25 mouse cellular contexts compared by ENCODE assay signal in genomic region chr14:23929168-23929567, GRCm38 (mm10).
DNase-seq lines count a peak whose midpoint lies in the region; ATAC-seq and TF ChIP-seq lines count a peak whose summit lies in the region.
"Had no signal": no experiment of that assay in that cellular context is flagged by ENCODE, and none has a peak within 500 bp of the region (broad histone marks: within the 10 kb centered on the region; RNA-seq: fewer than 3 reads in every experiment).

No protein-coding gene starts in this region.

- WGBS in intestine, postnatal 0 days = 73% methylated on average over 3 of the region's 3 CpGs
- WGBS in hindbrain, embryonic 12.5 days = 86% methylated on average over 3 of the region's 3 CpGs

- no peak overlapping the region for H3K4me2 ChIP-seq in intestine, postnatal 0 days (replicated peaks; ENCODE audit: low read depth)
- no peak overlapping the region for H3K4me2 ChIP-seq in hindbrain, embryonic 12.5 days (replicated peaks)
- H3K4me2 ChIP-seq: embryonic facial prominence, embryonic 12.5 days; forebrain, embryonic 13.5 days; forebrain, embryonic 15.5 days had no signal

- intact Hi-C loops in gastrocnemius, adult 2 months (cut with DNase I) = no loop called here

- no peak overlapping the region for H3K4me3 ChIP-seq in gastrocnemius, adult 2 months
- H3K4me3 ChIP-seq in cortical plate, adult 2 months (ENCODE audit: insufficient read depth, low read length) = no peak overlapping the region
- no peak overlapping the region for H3K4me3 ChIP-seq in intestine, postnatal 0 days (ENCODE audit: low read depth, low read length)
- no peak overlapping the region for H3K4me3 ChIP-seq in hindbrain, embryonic 12.5 days
- H3K4me3 ChIP-seq: embryonic facial prominence, embryonic 10.5 days; embryonic facial prominence, embryonic 12.5 days; forebrain, embryonic 13.5 days; forebrain, embryonic 15.5 days had no signal

- no peak for DNase-seq in gastrocnemius, adult 2 months
- no peak for DNase-seq in gastrocnemius, postnatal 25 days
- DNase-seq in brain, adult 2 months (ENCODE audit: low read depth, low spot score) = peak; percentile 61
- DNase-seq: adrenal gland, adult 8-10 months; adrenal gland, postnatal 14 days; adrenal gland, postnatal 36 days; cerebellum, adult 11 months; cerebellum, adult 18-20 months; cerebellum, adult 8-10 months; cerebellum, adult 9-11 months; cerebellum, postnatal 14 days; cerebellum, postnatal 36 days; forebrain, postnatal 0 days had no signal

- H3K27me3 ChIP-seq in intestine, postnatal 0 days (replicated peaks; ENCODE audit: control insufficient read depth, insufficient read depth, low read length) = no peaks in the 10 kb centered on the region
- H3K27me3 ChIP-seq in hindbrain, embryonic 12.5 days = no peaks in the 10 kb centered on the region
- H3K27me3 ChIP-seq: CH12.LX; embryonic facial prominence, embryonic 12.5 days; forebrain, embryonic 13.5 days; forebrain, embryonic 15.5 days had no signal

- no peak overlapping the region for H3K9ac ChIP-seq in intestine, postnatal 0 days (ENCODE audit: low read depth, low read length)
- H3K9ac ChIP-seq in hindbrain, embryonic 12.5 days = no peak overlapping the region
- H3K9ac ChIP-seq: embryonic facial prominence, embryonic 12.5 days; forebrain, embryonic 13.5 days; forebrain, embryonic 15.5 days; forebrain, postnatal 0 days had no signal

- no peak for TF ChIP-seq CTCF in gastrocnemius, adult 2 months (IDR thresholded peaks at IDR 0.05)
- TF ChIP-seq CTCF in cortical plate, adult 2 months (IDR thresholded peaks at IDR 0.05; ENCODE audit: extremely low read depth, insufficient read depth, low read length) = no peak
- no peak for TF ChIP-seq CTCF in intestine, postnatal 0 days (IDR thresholded peaks at IDR 0.05; ENCODE audit: low read depth)

- peak overlapping the region; percentile 12; the same call in 1 of the 2 replicates for H3K27ac ChIP-seq in gastrocnemius, adult 2 months
- H3K27ac ChIP-seq in cortical plate, adult 2 months (ENCODE audit: insufficient read depth, low read length) = 0 out of 2 replicates have a peak overlapping the region, but pooled peaks have one; percentile 58
- no peak overlapping the region for H3K27ac ChIP-seq in intestine, postnatal 0 days (ENCODE audit: low read depth, low read length)
- no peak overlapping the region for H3K27ac ChIP-seq in hindbrain, embryonic 12.5 days
- H3K27ac ChIP-seq: embryonic facial prominence, embryonic 10.5 days; embryonic facial prominence, embryonic 12.5 days; forebrain, embryonic 13.5 days; forebrain, embryonic 15.5 days had no signal

- TF ChIP-seq POLR2A in cortical plate, adult 2 months (IDR thresholded peaks at IDR 0.05; ENCODE audit: extremely low read depth, insufficient read depth, low read length) = no peak

- peaks cover 7% of the 10 kb centered on the region for H3K4me1 ChIP-seq in cortical plate, adult 2 months (ENCODE audit: control insufficient read depth, insufficient read depth, low read length)
- H3K4me1 ChIP-seq in intestine, postnatal 0 days (replicated peaks; ENCODE audit: control insufficient read depth, insufficient read depth, low read length) = no peaks in the 10 kb centered on the region
- H3K4me1 ChIP-seq in hindbrain, embryonic 12.5 days = no peaks in the 10 kb centered on the region
- H3K4me1 ChIP-seq: forebrain, embryonic 13.5 days; forebrain, embryonic 15.5 days had no signal

- H3K9me3 ChIP-seq in intestine, postnatal 0 days (ENCODE audit: control insufficient read depth) = no peaks in the 10 kb centered on the region
- H3K9me3 ChIP-seq in hindbrain, embryonic 12.5 days (replicated peaks) = no peaks in the 10 kb centered on the region
- H3K9me3 ChIP-seq: embryonic facial prominence, embryonic 10.5 days; embryonic facial prominence, embryonic 12.5 days; forebrain, embryonic 13.5 days; forebrain, embryonic 15.5 days; G1E had no signal

- H3K36me3 ChIP-seq in intestine, postnatal 0 days (ENCODE audit: control insufficient read depth, insufficient read depth) = no peaks in the 10 kb centered on the region
- H3K36me3 ChIP-seq in hindbrain, embryonic 12.5 days = no peaks in the 10 kb centered on the region
- H3K36me3 ChIP-seq: embryonic facial prominence, embryonic 10.5 days; embryonic facial prominence, embryonic 12.5 days; forebrain, embryonic 15.5 days; G1E had no signal

- no peak for ATAC-seq in intestine, postnatal 0 days
- ATAC-seq in hindbrain, embryonic 12.5 days (ENCODE audit: low FRiP score) = no peak
- ATAC-seq: activated CD4-positive, CD25-positive, alpha-beta regulatory T cell, adult 4 months; CD4-positive, CD25-positive, alpha-beta regulatory T cell, adult 4 months; forebrain, embryonic 13.5 days; forebrain, embryonic 15.5 days; forebrain, postnatal 0 days; Patski had no signal

Comparison
In these comparisons a context has a peak if more than half of its experiments do, and no peak if none do; other contexts are left out.
1. H3K27ac ChIP-seq: peak in gastrocnemius, adult 2 months (single experiment) and cortical plate, adult 2 months (single experiment); none in intestine, postnatal 0 days (single experiment) and hindbrain, embryonic 12.5 days (single experiment).